Mouse (Mus musculus): ENCODE data around the gene Irf2bpl.

DNA sequence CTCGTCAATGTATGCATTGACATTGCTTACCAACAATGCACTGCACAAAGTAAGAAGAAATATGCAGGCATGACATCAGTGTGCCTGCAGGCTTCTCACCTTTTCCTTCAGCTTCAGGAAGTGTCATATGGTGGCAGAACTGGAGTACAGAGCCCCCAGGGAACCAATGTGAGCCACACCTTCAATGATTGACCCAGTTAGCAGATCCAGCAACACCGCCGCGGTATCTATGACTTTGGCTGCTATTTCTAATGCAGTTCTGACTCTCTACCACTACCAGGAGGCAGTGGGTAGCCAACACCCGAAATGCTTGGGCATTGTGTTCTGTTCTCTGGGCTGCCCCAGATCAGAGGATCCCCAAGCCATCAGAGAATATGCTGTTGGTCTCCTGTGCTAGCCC lies 33.9 kb downstream of the Irf2bpl start:
- TF ChIP-seq POLR2A (IDR thresholded peaks at IDR 0.05; ENCODE audit: extremely low read depth, insufficient read depth, low read length) (no peak), CTCF (IDR thresholded peaks at IDR 0.05; ENCODE audit: low read depth, low read length) (no peak)
